Mouse (Mus musculus) monocyte, adult 2 months (primary cell): ENCODE data around the gene Fer1l5.
A peak's percentile ranks its signal among the peaks of the same experiment; 100 is the strongest.

Experiments
- DNase-seq, 2 experiments: peaks; one replicate each; pipeline ENCODE4 v3.0.0; 2022; ENCODE audit warnings: low spot score in 2 of 2, low read depth in 1 of 2

Fer1l5 gene

DNA sequence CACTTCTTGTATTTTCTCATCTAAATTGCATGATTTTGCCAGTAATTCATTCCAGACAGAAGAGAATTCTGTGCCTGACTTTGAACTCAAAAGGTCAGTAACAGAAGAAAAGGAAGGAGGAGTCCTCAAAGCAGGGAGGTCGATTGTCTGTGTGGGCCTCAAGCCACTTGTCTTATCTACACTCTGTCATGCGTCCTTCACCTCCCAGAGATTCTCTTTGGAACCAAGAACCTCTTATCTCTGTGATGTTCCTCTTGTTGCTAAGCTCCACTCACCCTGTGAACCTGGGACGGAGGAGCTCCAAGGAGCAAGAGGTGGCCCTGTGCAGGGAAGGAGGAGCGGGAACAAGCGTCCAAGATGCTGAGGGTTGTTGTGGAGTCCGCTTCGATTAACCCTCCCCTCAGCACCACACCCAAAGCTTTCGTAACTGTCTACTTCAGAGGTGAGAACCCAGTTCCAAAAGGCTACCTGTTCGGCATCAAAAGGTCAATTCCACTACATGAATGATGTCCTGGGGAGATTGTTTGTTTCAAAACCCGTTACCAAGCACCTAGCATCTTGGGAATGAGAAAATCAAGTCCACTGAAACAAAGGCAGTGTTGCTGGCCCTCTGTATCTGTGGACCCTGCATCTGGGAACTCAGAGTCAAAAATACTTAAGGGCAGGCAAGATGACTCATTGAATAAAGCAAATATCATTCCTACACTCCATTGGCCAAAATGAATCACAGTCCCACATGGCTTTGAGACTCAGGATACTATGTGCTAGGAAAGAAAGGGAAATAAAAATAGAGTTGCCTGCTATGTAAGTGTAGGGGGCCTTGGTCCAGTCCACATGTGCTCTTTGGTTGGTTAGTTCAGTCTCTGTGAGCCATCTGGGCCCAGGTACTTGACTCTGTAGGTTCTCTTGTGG, at the start of gene Fer1l5:
Gene Fer1l5, plus strand, starts transcription at position 358 of the 912 bp plus-strand sequence.
- DNase-seq = no peak

DNA sequence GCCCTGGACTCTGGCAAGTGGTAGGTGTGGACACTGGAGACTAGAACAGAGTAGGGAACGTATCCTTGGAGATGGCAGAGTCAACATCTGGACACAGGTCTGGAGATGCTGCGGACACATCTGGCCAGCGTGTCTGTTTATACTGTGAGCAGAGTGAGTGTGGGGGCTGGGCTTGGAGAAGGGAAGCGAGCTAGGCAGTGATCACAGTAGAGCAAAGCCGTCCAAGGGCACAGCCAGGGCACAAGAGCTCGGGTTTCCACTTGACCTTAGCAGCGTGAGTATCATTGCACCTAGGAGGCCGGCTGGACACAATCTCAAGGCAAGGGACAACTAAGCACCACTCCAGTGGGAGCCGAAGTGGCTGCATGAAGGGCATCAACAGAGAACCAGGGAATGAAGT, 49.0 kb upstream of the Fer1l5 start:
- no peak for DNase-seq

DNA sequence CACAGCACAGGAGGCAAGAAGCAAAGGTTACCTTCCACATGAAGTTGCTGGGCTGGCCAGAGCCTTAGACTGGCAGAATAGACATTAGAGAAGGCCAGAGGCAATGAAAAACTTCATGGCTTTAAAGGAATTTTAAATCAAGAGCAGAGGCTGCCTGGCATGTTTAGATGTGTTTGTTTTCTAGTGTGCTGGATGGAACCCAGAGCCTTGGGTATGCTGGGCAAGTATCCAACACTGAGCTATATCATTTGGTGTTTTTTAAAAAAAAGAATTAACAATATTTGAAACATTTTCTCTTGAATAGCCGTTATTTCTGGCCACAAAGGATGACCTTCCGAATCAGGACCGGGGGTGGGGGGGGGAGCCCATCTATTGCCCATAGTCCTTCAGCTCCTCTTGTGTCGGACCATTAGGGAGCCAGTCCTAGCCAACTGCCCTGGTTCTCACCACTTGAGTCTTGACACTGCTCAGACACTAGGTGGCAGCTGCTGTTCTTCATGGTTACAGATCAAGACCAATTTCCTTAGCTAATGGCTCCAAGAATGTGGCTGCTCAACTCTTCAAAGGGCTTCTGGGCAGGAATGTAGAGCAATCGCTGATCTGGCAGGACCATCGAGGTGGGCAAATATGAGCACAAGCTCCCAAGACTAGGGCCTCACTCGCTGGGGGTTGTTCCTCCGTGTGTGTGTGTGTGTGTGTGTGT, 48.2 kb upstream of the Fer1l5 start:
- DNase-seq = no peak

DNA sequence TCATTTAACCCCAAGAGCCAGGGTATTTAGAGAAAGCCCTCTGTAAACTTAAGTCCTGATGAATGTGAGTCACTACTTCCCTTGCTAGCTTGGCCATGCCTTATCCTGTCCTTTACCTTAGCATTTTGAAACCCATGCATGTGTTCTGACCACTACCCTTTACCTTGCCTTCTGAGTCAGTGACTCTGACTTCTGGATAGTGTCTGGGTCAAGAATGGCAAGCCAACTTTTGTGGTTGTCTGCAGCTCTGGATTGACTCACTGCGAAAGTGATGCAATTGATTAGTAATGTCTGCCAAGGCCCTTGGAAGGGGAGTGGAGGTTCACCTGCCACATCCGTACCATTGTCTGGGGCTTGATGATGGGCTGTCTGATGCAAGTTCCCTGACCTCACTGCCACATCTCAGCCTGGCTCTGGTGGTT, 46.2 kb upstream of the Fer1l5 start:
- no peak for DNase-seq

DNA sequence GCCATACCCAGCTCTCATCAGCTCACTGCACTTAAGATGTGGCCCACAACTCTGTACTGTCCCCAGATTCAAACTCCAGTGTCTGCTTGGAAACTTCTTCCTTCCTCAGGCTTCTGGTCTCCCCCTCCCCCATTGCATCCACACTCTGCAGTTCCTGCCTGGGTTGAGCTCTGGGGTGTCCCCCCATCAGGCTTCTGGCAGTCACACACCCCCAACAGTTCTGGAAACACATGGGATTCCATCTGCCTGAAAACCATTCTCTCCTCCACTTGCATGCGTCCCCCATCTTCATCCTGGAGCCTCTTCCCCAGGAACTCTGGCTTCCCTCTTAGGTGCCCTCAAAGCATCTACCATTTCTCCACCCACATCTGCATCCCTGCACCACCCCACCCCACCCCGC, 45.3 kb upstream of the Fer1l5 start:
- DNase-seq = no peak

DNA sequence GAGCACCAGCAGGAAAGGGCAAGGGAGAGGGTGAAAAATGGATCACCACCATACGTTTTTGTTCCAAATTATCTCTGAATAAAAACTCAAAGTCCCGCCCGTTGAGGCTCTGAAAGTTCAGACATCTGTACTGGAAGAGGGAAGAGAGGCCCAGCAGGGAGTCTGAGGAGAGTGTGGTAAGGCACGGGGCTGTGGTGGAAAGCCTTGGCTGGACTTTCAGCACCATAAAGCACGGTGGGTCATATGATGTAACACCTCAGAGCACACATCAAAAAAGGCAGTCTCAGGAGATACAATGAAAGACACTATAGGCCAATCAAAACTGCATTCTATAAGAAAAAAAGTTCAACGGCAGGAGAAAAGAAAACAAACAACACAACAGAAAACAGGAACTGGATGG, 40.3 kb upstream of the Fer1l5 start:
- DNase-seq = no peak

DNA sequence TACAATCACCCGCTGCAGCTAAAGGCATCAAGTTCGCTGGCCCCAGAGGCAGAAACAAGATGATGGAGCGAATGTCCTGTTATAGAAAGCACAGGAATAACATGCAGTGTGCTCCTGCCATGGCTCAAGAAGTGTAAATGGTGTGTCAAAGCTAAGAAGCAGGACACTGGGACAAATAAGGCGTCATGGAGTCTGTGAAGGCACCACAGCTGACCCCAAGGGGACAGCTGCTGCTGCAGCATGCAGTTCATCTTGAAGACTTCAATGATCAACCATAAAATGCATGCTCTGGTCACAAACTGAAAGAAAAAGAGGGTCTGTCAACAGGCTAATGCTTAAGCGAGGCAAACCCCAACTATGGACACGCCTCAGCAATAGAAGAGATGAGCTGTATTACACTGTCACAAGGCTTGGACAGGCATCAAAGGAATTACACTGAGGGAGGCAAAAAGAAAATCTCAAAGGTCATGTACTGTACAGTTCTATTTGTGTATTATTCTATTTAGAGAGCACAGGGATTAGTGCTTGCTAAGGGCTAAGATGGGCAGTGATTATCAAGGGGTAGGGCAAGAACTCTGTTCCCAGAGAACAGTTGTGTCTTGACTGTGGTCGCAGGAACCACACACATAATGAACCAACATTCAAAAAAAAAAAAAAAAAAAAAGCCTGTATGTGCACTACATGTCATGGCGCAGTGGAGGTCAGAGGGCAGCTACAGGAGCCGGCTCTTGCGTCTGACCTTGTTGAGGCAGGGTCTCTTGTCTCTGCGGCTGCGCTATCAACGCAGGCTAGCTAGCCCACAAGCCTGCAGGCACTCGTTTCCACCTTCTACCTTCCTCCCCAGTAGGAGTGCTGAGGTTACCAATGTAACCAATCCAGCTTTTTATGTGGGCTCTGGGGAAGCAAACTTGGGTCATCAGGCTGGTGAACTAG, 38.9 kb upstream of the Fer1l5 start:
- no peak for DNase-seq

DNA sequence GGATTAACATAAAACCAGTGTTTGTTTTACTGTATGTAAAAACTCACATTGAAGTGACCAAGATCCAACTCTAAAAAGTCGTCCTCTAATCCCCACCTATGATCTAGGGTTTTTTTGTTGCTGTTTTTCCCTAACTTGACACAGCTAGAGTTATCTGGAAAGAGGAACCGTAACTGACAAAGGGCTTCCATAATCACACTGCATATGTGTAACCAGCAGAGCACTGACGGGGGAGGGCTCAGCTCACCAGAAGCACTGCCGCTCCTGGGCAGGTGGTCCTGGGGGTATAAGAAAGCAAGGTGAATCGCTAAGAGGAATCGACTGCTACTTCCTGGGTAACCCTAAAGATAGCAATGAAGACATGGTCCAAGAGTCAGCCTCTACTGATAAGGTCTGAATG, 29.5 kb upstream of the Fer1l5 start:
- no peak for DNase-seq

DNA sequence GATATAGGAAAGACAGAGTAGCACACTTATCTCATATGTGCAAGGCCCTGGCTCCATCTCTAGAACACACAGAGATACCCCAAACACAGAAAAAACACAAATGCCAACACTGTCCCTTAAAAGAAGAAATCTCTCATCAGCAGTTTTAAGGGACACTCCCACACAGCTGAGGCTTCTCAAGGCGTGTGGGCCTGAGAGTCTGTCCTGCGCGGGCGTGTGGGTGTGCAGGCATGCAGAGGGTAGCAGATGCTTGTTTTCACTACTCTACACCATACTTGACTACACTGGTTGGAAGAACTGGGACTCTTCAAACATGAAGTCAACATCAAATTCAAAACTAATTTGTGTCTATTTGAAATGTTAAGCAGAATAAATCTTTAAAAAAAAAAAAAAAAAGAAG, 19.7 kb upstream of the Fer1l5 start:
- DNase-seq = no peak

DNA sequence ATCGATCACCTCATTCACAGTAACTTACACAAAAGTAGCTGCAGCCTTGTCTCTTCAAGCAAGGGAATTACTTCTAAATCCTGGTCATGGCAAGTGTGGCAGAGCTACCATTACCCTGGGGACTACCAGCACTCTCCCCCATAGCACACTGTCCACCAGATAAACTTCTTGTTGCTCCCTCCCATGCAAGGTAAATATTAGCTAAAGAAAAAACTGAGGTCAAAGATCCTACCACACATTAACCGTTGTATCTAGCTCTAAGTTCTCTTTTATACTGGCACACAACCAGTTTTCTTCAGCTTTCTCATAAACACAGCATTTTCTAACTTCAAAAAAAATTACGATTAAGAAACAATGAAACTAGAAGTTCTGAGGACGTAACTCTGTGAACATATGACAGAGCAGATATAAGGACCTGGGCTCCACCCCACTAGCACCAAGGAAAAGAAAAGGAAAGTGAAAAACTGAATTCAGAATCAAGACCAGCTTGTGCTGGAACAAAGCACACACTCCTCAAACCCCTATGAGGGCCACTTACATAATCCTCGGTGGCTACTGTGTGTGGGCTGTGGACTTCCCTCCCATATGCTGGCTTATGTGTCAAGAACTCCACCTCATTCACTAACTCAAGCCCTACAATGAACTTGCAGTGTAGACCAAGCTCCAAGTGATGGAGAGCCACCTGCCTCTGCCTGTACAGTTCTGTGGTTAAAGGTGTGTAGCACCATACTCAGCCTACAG, 15.0 kb upstream of the Fer1l5 start:
- no peak for DNase-seq

DNA sequence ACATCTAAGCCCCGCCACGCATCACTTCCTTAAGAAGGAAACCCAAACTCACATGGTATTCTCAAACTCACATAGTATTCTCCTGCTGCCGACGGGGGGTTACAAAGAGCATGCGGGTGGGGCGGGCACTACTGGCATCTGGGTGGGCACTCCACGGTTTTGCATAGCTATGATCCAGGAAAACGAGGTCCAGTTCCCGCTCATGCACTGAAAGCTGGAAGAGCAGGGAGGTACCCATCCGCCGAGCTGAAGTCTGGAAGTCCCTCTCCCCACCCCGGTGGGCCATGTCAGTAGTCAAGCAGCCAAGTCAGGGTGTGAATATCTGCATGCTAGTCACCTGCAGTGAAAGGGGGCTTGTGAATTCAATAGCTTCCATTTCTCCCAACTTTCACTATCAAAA, 4.4 kb upstream of the Fer1l5 start:
- DNase-seq = no peak

DNA sequence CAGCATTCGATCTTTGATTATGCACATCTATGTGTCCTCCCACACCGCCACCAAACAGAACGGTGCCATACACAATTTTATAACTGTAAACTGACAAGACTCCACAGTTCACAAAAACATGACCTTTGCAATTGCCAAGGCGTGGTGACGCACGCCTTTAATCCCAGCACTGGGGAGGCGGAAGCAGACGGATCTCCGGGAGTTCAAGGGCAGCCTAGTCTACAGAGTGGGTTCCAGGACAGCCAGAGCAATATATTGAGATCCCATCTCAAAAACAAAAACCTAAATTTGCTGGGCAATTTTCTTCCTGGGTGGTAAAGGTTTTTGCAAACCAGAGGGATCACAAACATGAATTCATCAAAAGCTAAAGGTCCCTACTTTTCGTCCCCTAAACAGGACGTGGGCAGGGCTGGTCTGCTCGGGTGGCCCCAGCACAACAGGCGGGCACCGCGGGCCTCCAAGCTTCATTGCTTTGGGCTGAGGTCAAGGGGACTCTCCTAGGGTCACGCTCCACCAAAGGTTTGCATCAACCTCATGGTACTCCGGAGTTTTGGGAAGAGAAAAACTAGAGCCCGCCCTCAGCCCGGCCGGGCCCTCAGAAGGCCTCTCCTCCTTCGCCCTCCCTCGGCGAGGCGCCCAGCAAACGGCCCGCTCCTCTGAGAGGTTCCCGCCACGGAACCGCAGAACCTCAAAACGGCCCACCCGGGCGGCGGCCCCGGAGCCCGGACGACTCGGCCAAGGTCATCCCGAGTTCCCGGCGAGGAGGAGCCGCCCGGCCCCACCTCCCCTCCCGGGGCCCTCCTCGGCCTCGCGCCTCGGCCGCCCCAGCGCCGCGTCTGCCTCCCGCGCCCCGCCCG, 3.8 kb upstream of the Fer1l5 start:
- peak; percentile 2 to 14 for DNase-seq

DNA sequence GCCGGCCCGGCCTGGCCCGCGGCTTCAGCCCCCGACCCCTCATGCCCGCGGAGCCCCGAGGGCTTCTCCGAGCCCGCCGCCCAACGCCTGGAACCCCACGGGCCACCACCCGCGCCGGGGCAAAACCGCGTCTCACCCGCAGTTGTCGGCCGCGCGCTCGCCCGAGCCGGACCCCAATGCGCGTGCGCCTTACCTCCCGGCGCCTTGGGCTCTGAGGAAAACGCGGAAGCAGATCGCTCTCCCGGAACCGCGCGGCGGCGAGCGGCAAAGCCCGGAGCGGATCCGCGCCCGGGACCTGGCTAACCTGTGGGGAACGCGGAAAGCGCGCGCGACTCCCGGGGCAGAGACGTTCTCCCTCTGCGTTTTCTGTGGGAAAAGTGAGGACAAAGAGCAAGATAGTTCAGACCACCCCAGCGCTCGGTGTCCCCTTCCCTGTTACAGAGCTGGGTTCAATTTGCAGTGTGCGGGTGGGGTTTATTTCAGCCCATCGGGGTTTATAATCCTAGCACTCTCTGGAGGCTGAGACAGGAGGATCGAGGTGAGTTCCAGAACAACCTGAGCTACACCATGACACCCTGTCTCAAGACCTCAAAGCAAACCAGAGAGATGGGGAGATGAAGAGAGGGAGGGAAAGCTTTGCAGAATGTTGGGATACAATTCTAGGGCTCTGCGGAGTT, 3.0 kb upstream of the Fer1l5 start, which contains the start of gene Kansl3:
Gene Kansl3, minus strand, starts transcription at position 213 of the 677 bp plus-strand sequence.
- DNase-seq = peak; percentile 51 to 80

DNA sequence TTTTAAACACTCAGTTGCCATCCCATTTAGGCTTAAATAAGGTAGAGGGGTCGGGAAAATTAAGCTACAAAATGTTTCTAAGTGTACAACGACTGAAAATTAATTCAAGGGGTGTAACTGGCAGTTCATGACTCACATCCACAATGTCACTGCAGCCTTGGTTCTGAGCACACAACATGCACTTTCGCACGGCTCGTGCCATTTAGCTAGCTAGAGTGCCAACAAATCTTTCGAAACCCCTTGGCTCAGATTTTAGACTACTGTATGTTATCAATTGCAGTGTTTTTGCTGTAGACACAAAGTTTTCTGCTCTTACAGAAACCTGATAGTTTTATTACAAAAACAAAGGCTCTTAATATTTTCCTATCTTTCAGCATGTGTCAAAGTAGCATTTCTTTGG, 1.2 kb upstream of the Fer1l5 start:
- no peak for DNase-seq

DNA sequence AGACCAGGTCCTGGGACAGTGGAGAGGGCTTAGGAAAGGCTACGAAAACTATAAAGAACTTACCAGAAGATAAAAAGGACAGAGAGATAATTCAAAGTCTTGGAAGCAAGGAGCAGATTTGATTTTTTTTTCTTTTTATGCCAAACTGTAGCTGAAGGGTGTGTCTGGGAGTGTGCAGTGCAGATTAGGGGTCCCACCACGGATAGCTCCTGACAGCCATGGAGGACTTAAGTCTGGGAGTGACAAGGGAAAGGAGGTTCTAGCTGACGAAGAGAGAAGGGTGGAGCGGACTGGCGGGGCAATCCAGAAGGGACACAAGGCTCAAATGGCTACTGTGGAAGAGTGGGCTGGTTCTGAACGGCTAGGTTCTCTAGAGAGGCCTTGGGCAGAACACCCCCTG, 6.8 kb downstream of the Fer1l5 start:
- no peak for DNase-seq

DNA sequence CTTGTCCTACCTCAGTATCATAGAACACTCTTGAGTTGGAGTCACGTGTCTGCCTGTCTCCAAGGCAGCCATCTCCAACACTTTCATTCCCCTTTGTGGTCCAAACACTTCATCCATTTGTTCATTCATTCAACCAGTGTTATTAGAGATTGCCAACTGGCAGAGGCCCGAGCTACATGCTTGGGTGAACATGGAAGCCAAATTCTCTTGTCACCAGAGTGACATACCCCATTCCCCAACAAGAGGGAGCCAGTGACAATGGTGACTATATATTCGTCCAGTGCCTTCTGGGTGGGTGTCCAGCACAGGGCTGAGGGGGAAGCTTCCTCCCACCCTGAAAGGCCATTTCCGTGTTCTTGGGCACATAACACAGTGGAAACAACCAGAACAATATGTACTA, 7.5 kb downstream of the Fer1l5 start:
- no peak for DNase-seq

DNA sequence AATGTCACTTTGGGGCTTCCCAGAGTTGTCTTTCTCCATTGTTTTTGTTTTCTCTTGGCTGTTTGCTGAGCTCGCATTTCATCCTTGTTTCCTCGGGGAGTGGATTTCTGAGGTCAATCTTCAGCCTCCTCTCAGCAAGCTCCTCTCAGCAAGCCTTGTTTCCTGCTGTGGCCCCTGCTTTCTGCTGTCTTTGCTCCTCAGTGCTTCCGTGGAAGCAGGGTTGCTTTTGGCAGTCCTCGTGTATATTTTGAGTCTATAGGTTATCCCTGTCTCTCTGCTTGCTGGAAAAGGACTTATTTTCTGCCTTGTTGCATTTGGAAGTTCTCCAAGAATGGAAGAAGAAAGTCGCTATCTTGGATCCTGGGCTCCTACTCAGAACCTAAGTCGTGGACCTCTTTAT, 24.9 kb downstream of the Fer1l5 start:
- DNase-seq = no peak

DNA sequence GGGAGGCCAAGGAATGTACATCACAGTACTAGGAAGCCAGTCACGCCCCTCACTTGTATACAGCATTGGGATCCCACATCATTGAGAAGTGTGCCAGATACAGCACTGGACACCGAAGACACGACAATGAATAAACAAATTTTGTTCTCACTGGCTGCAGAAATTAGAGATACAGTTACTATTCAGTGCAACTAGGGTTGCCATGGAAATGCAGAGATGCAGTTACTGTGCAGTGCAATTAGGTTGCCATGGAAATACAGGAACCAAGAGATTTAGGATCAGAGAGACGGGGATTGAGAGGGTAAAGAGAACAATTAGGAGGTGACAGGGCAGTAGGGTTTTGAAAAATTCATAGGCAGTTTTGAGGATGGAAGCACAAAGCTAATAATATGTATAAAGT, 29.4 kb downstream of the Fer1l5 start:
- DNase-seq = no peak

DNA sequence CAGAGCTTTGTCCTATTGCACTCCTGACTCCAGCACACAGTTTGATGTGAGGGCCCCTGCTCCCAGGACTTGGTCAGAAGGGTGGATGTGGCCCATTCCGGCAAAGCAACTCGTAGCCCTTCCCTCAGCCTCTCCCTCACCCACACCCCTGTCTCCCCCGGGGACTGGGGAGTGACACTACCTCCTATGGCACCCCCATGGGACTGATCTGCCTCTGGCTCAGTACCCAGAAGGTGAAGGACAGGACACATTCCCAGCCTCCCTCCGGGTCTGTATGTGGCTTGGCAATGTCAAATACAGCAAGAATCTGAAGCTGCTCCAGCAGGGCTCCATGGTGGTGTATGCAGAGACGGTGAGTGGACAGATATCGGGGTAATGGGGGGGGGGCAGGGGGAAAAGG, 32.4 kb downstream of the Fer1l5 start:
- DNase-seq = no peak
